Mouse (Mus musculus) limb, embryonic 11.5 days (tissue): ENCODE data around the gene Brwd1. TPM values are rescaled to one million over a fixed set of nuclear protein-coding genes. Genes with fewer than 3 reads are reported as not detected.

ENCODE experiments used
- ATAC-seq: fragments of 200-750 bp; cut with Nextera tagmentation; 2 replicates; pipeline ENCODE4 v1.8.0; 2017; ENCODE audit warnings: low read depth; ENCODE audit not compliant: insufficient number of reproducible peaks, low FRiP score, low TSS enrichment
- DNase-seq: peaks from one replicate; pipeline ENCODE4 v3.0.0-alpha.2; 2015; ENCODE audit warnings: low spot score
- H3K27ac ChIP-seq: fragments of 300-500 bp; sonication (generic); replicated peaks from 2 replicates; pipeline ENCODE4 v1.5.1; 2014; ENCODE audit warnings: low read depth, mild to moderate bottlenecking, low read length
- H3K27me3 ChIP-seq: fragments of 300-500 bp; sonication (generic); 2 replicates; pipeline ENCODE4 v1.6.1; 2014; ENCODE audit warnings: mild to moderate bottlenecking, low read length, mixed read lengths; ENCODE audit not compliant: control insufficient read depth, insufficient read depth
- H3K36me3 ChIP-seq: fragments of 300-500 bp; sonication (generic); 2 replicates; pipeline ENCODE4 v1.6.1; 2014; ENCODE audit warnings: mild to moderate bottlenecking, low read length, moderate library complexity, mixed read lengths; ENCODE audit not compliant: control insufficient read depth, insufficient read depth
- H3K4me1 ChIP-seq: fragments of 300-500 bp; sonication (generic); 2 replicates; pipeline ENCODE4 v1.6.1; 2014; ENCODE audit warnings: low read length, mixed read lengths; ENCODE audit not compliant: control insufficient read depth, insufficient read depth
- H3K4me2 ChIP-seq: fragments of 300-500 bp; sonication (generic); 2 replicates; pipeline ENCODE4 v1.6.1; 2014; ENCODE audit warnings: low read depth, mild to moderate bottlenecking, moderate library complexity; ENCODE audit not compliant: severe bottlenecking
- H3K4me3 ChIP-seq: fragments of 300-500 bp; sonication (generic); 2 replicates; pipeline ENCODE4 v1.5.1; 2014; ENCODE audit warnings: low read depth, low read length
- H3K9ac ChIP-seq: fragments of 300-500 bp; sonication (generic); 2 replicates; pipeline ENCODE4 v1.6.1; 2014; ENCODE audit warnings: mild to moderate bottlenecking, low read length
- H3K9me3 ChIP-seq: fragments of 300-500 bp; sonication (generic); 2 replicates; pipeline ENCODE4 v1.6.1; 2016; ENCODE audit warnings: low read length; ENCODE audit not compliant: control insufficient read depth
- WGBS: fragments of 180-500 bp; shearing (Covaris S2); extraction: QIAGEN DNeasy Blood & Tissue Kit; methylation state at CpG from one replicate; pipeline ENCODE4 v1.1.7; 2014; 5-methylcytosine and 5-hydroxymethylcytosine counted together
- polyA plus RNA-seq: library from polyadenylated mRNA; unstranded; fragments of >200 nt; fragmentation: Nextera tagmentation; extraction: Ambion mirVana; gene quantifications from 2 replicates; pipeline ENCODE4 v1.2.1, GENCODE M21; 2014

Gene Brwd1
- polyA plus RNA-seq, 1 experiment from 2014 or later, result 157 TPM

- 65% methylated on average over 5 of the region's 5 CpGs for WGBS
Measured at GRCm38 (mm10) chr16:96044096-96044495, 38.2 kb downstream of the Brwd1 start.

GRCm38 (mm10) chr16:96040691-96041090 is 41.6 kb downstream of the Brwd1 start:
- Histone ChIP-seq H3K4me3 (no peak overlapping the region), H3K4me1 (no peaks in the 10 kb centered on the region), H3K36me3 (peaks cover 32% of the 10 kb centered on the region), H3K4me2 (no peak overlapping the region), H3K9me3 (no peaks in the 10 kb centered on the region), H3K27me3 (no peaks in the 10 kb centered on the region), H3K27ac (no peak overlapping the region), H3K9ac (no peak overlapping the region)
- DNase-seq (no peak), ATAC-seq (no peak)
- WGBS, result 92% methylated on average over 4 of the region's 4 CpGs

More at GRCm38 (mm10) chr16:96044096-96044495, 38.2 kb downstream of the Brwd1 start:
- Histone ChIP-seq H3K4me2 (no peak overlapping the region), H3K9ac (no peak overlapping the region), H3K36me3 (peaks cover 23% of the 10 kb centered on the region), H3K27me3 (no peaks in the 10 kb centered on the region), H3K27ac (no peak overlapping the region), H3K4me1 (no peaks in the 10 kb centered on the region), H3K4me3 (no peak overlapping the region), H3K9me3 (no peaks in the 10 kb centered on the region)
- DNase-seq (peak; percentile 50), ATAC-seq (no peak)

- Histone ChIP-seq H3K27ac (no peak overlapping the region), H3K36me3 (peaks cover 26% of the 10 kb centered on the region), H3K27me3 (no peaks in the 10 kb centered on the region), H3K4me1 (no peaks in the 10 kb centered on the region), H3K4me2 (no peak overlapping the region), H3K9me3 (no peaks in the 10 kb centered on the region), H3K9ac (no peak overlapping the region), H3K4me3 (no peak overlapping the region)
- no peak for DNase-seq
- ATAC-seq, result no peak
- WGBS, result 66% methylated on average over 6 of the region's 6 CpGs
Measured at GRCm38 (mm10) chr16:96039538-96039937, 42.8 kb downstream of the Brwd1 start.

- ATAC-seq, result 0 out of 2 replicates have a peak, but pooled peaks have one; percentile 57
- Histone ChIP-seq H3K4me2 (no peak overlapping the region), H3K27me3 (no peaks in the 10 kb centered on the region), H3K4me1 (no peaks in the 10 kb centered on the region), H3K9me3 (no peaks in the 10 kb centered on the region), H3K4me3 (no peak overlapping the region), H3K9ac (no peak overlapping the region), H3K36me3 (peaks cover 42% of the 10 kb centered on the region), H3K27ac (0 out of 2 replicates have a peak overlapping the region, but pooled peaks have one; percentile 8)
- 68% methylated on average over 6 of the region's 6 CpGs for WGBS
- peak; percentile 27 for DNase-seq
Measured at GRCm38 (mm10) chr16:96034473-96034872, 47.9 kb downstream of the Brwd1 start.

GRCm38 (mm10) chr16:96032368-96033043 is 49.8 kb downstream of the Brwd1 start:
- H3K36me3 ChIP-seq, result peaks cover 49% of the 10 kb centered on the region
- no peak overlapping the region for H3K4me2 ChIP-seq
- H3K9me3 ChIP-seq, result no peaks in the 10 kb centered on the region
- no peak overlapping the region for H3K9ac ChIP-seq
- DNase-seq, result no peak
- no peak overlapping the region for H3K27ac ChIP-seq
- no peak for ATAC-seq
- no peaks in the 10 kb centered on the region for H3K27me3 ChIP-seq
- no peaks in the 10 kb centered on the region for H3K4me1 ChIP-seq
- 93% methylated on average over 13 of the region's 13 CpGs for WGBS
- no peak overlapping the region for H3K4me3 ChIP-seq

GRCm38 (mm10) chr16:96030476-96031102 is 51.7 kb downstream of the Brwd1 start:
- no peak for ATAC-seq
- Histone ChIP-seq H3K4me2 (no peak overlapping the region), H3K36me3 (peaks cover 47% of the 10 kb centered on the region), H3K27ac (no peak overlapping the region), H3K4me1 (no peaks in the 10 kb centered on the region), H3K4me3 (no peak overlapping the region), H3K9me3 (no peaks in the 10 kb centered on the region), H3K27me3 (no peaks in the 10 kb centered on the region), H3K9ac (no peak overlapping the region)
- no peak for DNase-seq
- WGBS, result 94% methylated on average over 2 of the region's 2 CpGs

- Histone ChIP-seq H3K36me3 (peaks cover 30% of the 10 kb centered on the region), H3K4me3 (no peak overlapping the region), H3K4me2 (no peak overlapping the region), H3K27ac (no peak overlapping the region), H3K4me1 (no peaks in the 10 kb centered on the region), H3K9ac (no peak overlapping the region), H3K9me3 (no peaks in the 10 kb centered on the region), H3K27me3 (no peaks in the 10 kb centered on the region)
- no peak for DNase-seq
- no peak for ATAC-seq
- WGBS, result 90% methylated on average over 5 of the region's 5 CpGs
Measured at GRCm38 (mm10) chr16:96026256-96026655, 56.1 kb downstream of the Brwd1 start.

- DNase-seq, result no peak
- ATAC-seq, result no peak
- peaks cover 28% of the 10 kb centered on the region; the same call in 1 of the 2 replicates for H3K36me3 ChIP-seq
- WGBS, result 90% methylated on average over 3 of the region's 3 CpGs
- H3K4me3 ChIP-seq, result no peak overlapping the region
- H3K4me1 ChIP-seq, result no peaks in the 10 kb centered on the region
- H3K4me2 ChIP-seq, result no peak overlapping the region
- no peaks in the 10 kb centered on the region for H3K27me3 ChIP-seq
- H3K9ac ChIP-seq, result no peak overlapping the region
- H3K9me3 ChIP-seq, result no peaks in the 10 kb centered on the region
- no peak overlapping the region for H3K27ac ChIP-seq
Measured at GRCm38 (mm10) chr16:96025244-96025643, 57.1 kb downstream of the Brwd1 start.
